Mouse (Mus musculus) brown adipose tissue, adult 24 weeks (tissue): ENCODE data around the gene Lrp3. TPM values are rescaled to one million over a fixed set of nuclear protein-coding genes. Genes with fewer than 3 reads are reported as not detected.

ENCODE experiments used
- H3K27ac ChIP-seq: fragments of 200-500 bp; replicated peaks from 2 replicates; pipeline ENCODE4 v1.5.1; 2012; ENCODE audit warnings: low read depth, mild to moderate bottlenecking, low read length
- H3K4me1 ChIP-seq: fragments of 200-500 bp; 2 replicates; pipeline ENCODE4 v1.6.1; 2012; ENCODE audit warnings: low read length, mixed read lengths; ENCODE audit not compliant: control insufficient read depth, insufficient read depth, insufficient read length
- H3K4me3 ChIP-seq: fragments of 200-500 bp; 2 replicates; pipeline ENCODE4 v1.5.1; 2012; ENCODE audit warnings: low read depth, mild to moderate bottlenecking, low read length, moderate library complexity; ENCODE audit not compliant: insufficient read depth
- polyA plus RNA-seq: library from polyadenylated mRNA; stranded (reverse); fragments of >200 nt; gene quantifications from 2 replicates; pipeline ENCODE4 v1.2.4, GENCODE M21; 2012; ENCODE audit not compliant: missing spikeins, insufficient read depth, insufficient read length

The Lrp3 gene
- polyA plus RNA-seq, 1 experiment = 5.6 TPM

DNA sequence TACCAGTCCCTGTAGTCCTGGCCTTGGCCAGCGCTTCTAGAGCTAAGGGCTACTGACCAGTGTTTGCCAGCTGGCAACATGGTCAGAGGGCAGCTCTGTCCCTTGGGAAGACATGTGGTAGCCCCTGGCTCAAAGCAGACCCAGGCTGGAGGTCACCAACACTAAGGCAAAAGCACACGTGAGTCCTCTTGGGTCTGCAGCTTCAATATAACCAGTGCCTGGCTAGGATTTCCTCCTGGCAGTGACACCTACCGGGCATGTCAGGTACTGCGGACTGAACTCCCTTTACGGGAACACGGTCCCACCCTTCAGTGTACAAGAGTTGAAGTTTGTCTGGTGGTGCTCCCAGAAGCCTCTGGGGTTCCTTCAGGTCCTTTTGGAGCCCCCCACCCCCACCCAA is 46.0 kb downstream of the Lrp3 start:
- Histone ChIP-seq H3K27ac (peak overlapping the region; percentile 67; the same call in 1 of the 2 replicates), H3K4me1 (peaks cover 12% of the 10 kb centered on the region; the same call in 1 of the 2 replicates), H3K4me3 (no peak overlapping the region)

DNA sequence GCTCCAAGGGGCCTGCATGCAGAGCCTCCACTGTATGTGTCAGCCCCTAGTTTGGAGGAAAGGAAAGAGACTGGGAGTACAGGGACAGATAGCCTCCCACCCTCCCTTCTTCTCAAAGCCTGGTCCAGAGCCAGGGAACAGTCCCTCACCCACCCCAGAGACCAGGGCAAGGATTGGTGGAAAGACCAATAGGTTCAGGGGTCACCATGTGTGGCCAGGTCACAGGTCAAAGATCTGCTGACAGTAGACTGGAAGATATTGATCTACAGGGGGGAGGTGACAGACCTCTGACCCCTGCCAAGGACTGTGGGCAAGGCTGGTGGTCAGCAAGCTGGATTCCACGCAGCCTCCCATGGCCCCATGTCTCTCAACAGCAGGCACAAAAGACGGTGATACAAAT is 47.4 kb downstream of the Lrp3 start:
- Histone ChIP-seq H3K4me1 (peaks cover 10% of the 10 kb centered on the region; the same call in 1 of the 2 replicates), H3K27ac (no peak overlapping the region)

DNA sequence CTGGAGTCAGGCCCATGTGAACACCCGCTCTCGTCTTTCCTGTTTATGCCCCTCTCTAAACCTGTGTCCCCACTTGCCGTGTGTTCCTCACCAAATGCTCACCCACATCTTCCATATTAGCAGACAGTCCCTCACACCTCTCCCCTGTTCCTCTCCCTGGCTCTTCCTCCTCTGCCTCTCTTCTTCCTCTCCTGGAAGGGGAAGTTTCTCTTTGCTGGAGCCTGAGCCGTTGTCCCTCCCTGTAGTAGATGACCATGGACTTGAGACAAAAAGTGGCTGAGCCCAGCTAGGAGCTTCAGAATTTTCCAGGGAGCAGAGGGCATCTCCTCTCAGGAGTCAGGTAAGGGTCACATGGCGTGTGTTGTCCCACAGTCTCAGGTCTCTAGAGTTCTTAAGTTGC is 48.3 kb downstream of the Lrp3 start:
- peaks cover 8% of the 10 kb centered on the region for H3K4me1 ChIP-seq
- H3K27ac ChIP-seq = no peak overlapping the region

More for the DNA sequence above, 47.4 kb downstream of the Lrp3 start:
- H3K4me3 ChIP-seq = no peak overlapping the region

DNA sequence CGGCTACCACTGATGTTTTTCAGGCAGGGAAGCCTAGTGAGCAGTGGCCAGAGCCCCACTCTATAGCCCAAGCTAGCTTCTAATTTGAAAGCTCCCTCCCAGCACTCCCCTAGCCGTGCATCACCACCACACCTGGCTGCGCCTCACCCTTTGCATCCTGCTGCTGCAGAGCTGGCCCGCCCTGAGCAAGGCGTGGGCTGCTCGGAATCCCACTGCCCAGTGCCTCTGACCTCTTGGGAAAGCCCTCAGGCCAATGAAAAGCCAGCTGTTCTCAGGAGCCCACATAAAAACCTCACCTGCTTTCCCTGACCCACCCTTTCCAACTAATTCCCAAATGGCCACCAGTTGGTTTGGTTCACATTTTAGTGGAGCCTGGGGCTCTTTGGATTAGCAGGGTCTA is 51.2 kb downstream of the Lrp3 start:
- H3K4me1 ChIP-seq = peaks cover 4% of the 10 kb centered on the region; the same call in 1 of the 2 replicates
- no peak overlapping the region for H3K27ac ChIP-seq
- no peak overlapping the region for H3K4me3 ChIP-seq

More for the DNA sequence above, 48.3 kb downstream of the Lrp3 start:
- no peak overlapping the region for H3K4me3 ChIP-seq

DNA sequence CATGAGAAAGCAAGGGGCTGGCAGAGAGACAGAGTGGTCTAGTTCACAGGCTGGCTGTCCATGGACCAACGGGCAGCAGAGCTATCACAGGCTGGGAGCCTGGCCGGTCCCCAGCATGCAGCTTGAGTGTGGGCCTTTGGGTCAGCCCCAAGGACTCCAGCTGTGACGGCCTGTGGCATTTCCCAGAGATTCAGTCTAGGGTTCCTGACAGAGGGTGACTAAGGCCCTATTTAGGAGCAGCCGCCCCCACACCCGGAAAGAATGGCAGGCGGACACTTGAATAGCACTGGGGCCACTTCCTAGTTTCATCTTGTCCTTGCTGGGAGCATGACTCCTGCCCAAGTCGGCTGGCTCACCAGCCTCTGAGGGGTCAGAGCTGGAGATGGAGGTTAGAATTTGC is 51.7 kb downstream of the Lrp3 start:
- H3K4me3 ChIP-seq = no peak overlapping the region
- peaks cover 3% of the 10 kb centered on the region; the same call in 1 of the 2 replicates for H3K4me1 ChIP-seq
- no peak overlapping the region for H3K27ac ChIP-seq

DNA sequence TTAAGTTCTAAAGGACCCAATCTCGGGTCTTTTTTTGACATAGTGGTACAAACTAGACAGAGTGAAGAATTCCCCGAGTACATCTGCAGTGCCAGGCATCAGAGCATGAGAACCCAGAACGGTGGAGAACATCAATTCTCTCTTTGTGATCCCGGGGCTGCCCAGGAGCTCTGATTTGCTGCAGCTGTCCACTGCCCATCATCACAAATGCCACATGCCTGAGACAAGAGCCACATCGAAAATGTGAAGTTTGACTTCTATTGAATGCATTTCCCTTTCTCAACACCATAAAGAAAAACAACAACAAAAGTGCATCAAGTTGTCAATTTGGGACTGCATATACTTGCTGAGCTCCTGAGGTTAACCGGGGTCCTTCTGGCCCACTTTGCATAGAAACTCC is 52.9 kb downstream of the Lrp3 start:
- Histone ChIP-seq H3K4me3 (no peak overlapping the region), H3K27ac (no peak overlapping the region), H3K4me1 (peaks cover 3% of the 10 kb centered on the region; the same call in 1 of the 2 replicates)

DNA sequence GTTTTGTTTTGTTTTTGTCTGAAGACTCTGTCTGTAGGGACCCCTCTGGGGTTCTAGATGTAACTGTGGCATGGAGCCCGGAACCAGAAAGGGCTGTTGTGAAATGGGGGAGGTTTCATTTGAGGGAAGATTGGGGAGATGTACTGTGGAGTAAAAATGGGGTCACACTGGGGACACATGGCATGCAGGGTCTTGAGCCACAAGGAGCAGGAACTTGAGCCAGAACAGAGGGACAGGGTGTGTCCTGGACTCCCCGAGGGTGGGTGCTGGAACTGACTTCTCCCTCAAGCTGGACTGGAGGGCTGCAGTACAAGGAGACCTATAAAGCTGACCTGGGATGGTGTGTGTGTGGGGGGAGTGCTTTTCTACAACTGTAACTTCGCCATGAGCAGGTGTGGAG is 57.8 kb downstream of the Lrp3 start:
- H3K27ac ChIP-seq = no peak overlapping the region
- peaks cover 5% of the 10 kb centered on the region for H3K4me1 ChIP-seq
- H3K4me3 ChIP-seq = no peak overlapping the region

DNA sequence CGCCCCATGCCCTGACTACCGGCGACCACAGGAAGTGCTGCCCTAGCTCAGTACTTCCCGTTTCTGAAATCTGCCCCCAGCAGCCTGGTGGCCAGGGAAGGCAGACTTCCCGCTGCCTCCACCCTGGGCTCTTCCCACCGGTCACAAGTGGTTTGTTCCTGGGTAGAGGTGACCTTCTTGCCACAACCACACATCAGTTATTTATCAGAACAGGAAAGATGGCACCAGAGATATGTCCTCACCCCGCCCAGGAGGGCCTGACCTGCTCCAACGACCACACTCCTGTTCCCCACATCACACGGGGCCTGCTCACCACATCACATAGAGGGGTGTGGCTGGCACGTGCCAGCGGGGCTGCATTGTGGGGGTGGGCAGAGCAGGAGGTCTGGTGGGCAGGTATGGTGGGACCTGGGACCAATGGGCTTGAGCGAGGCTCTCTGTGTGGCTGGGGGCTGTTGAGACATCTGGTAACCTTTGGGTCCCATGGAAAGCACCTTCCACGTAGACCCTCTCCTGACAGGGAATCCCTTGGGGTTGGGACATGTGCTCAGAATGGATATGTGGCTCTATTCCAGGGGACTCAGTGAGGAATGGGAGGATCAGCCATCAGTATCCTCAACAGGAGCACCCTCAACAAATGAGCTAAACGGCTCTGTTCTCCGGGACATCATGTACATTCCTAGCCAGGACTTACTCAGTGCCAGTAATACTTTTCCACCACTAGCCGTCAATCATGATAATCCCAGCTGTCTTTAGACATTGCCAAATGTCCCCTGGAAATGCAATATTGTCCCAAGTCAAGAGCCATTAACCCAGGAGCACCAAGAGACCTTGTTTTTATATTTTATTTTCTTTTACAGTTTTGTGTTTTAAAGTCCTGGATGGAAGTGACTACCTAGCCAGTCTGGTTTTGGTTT is 58.5 kb downstream of the Lrp3 start:
- H3K4me1 ChIP-seq = peaks cover 5% of the 10 kb centered on the region; the same call in 1 of the 2 replicates
- H3K27ac ChIP-seq = peak overlapping the region; percentile 27
- H3K4me3 ChIP-seq = no peak overlapping the region

DNA sequence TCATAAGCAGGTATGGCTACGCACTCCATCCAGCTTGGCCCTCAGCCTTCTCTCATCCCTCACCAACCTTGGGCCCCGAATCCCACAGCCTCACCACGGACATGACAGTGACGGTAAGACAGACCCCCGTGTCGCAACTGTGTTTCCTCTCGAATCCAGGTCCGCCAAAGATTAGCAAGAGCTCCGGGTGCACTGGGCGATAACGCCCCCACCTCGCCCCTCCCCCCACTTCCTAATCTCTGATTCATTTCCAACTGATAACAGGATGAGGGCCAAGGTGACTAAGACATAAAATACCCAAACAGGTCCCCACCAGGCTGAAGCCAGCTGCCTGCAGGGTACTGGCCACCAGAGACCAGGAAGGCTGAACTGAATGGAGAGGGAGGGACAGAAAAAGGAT is 60.8 kb downstream of the Lrp3 start:
- no peak overlapping the region for H3K4me3 ChIP-seq

DNA sequence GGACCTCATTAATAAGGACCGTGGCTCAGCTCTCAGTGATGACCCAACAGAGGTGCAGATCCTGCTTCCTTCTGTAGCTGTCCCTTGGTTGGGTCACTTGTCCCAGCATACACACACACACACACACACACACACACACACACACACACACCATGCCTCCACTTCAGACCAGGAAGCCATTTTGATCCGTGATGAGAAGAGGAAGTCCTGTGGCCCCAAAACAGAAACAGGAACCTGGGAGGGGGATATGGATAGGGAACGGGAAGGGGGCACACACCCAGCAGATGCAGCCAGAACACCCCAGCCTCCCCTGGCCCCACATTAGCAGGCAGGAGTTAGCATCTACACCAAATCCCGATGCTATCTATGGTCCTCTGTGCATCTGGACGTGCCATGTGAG is 64.4 kb downstream of the Lrp3 start:
- H3K4me1 ChIP-seq = peaks cover 9% of the 10 kb centered on the region
- H3K4me3 ChIP-seq = no peak overlapping the region
- peak overlapping the region; percentile 12; the same call in 1 of the 2 replicates for H3K27ac ChIP-seq

More for the DNA sequence above, 60.8 kb downstream of the Lrp3 start:
- no peak overlapping the region for H3K27ac ChIP-seq
- H3K4me1 ChIP-seq = peaks cover 5% of the 10 kb centered on the region; the same call in 1 of the 2 replicates

Other genes with a start within 250 kb of the Lrp3 start
- gene Cebpg, start 158.9 kb downstream of the Lrp3 start, polyA plus RNA-seq = 45.5 and 53.7 TPM in 2 replicates
- 427 and 435 TPM in 2 replicates for gene Cebpa, start 96.2 kb downstream of the Lrp3 start, polyA plus RNA-seq
- gene Slc7a10, start 29.1 kb downstream of the Lrp3 start, polyA plus RNA-seq = 7.7 and 8.3 TPM in 2 replicates
- gene Gpatch1, start 102.9 kb upstream of the Lrp3 start, polyA plus RNA-seq = 5.5 and 7.3 TPM in 2 replicates
- gene Rhpn2, start 118.7 kb upstream of the Lrp3 start, polyA plus RNA-seq = 2.0 and 3.6 TPM in 2 replicates
- gene Faap24, start 181.3 kb upstream of the Lrp3 start, polyA plus RNA-seq = 2.6 and 3.3 TPM in 2 replicates
- 7.0 and 15.1 TPM in 2 replicates for gene Cep89, start 181.5 kb upstream of the Lrp3 start, polyA plus RNA-seq
- gene Slc7a9, start 233.3 kb upstream of the Lrp3 start, polyA plus RNA-seq = not detected in 2 replicates